Mouse (Mus musculus) brain, embryonic 18.5 days (tissue): ENCODE data around the gene Cacng8.

Experiments used
- DNase-seq: peaks from one replicate; pipeline ENCODE4 v3.0.0-alpha.2; 2012; ENCODE audit warnings: low read depth, low spot score

Cacng8 gene

GRCm38 (mm10) chr7:3390413-3391080 is at the start of gene Cacng8:
Gene Cacng8 (plus strand): TSS chr7:3390683.
- no peak for DNase-seq

GRCm38 (mm10) chr7:3343861-3344260 is 46.6 kb upstream of the Cacng8 start:
- DNase-seq, result no peak

- DNase-seq, result no peak
Measured at GRCm38 (mm10) chr7:3345301-3345700, 45.2 kb upstream of the Cacng8 start.

GRCm38 (mm10) chr7:3347366-3348287 is 42.9 kb upstream of the Cacng8 start:
- DNase-seq, result no peak

- no peak for DNase-seq
Measured at GRCm38 (mm10) chr7:3348326-3348725, 42.2 kb upstream of the Cacng8 start.

- DNase-seq, result no peak
Measured at GRCm38 (mm10) chr7:3349775-3350174, 40.7 kb upstream of the Cacng8 start.

- no peak for DNase-seq
Measured at GRCm38 (mm10) chr7:3351536-3351935, 38.9 kb upstream of the Cacng8 start.

GRCm38 (mm10) chr7:3354850-3355249 is 35.6 kb upstream of the Cacng8 start:
- no peak for DNase-seq

GRCm38 (mm10) chr7:3360678-3361077 is 29.8 kb upstream of the Cacng8 start:
- no peak for DNase-seq

GRCm38 (mm10) chr7:3365547-3366279 is 24.8 kb upstream of the Cacng8 start:
- DNase-seq, result no peak

GRCm38 (mm10) chr7:3366705-3367516 is 23.6 kb upstream of the Cacng8 start:
- no peak for DNase-seq

GRCm38 (mm10) chr7:3367569-3367968 is 22.9 kb upstream of the Cacng8 start:
- no peak for DNase-seq

- DNase-seq, result no peak
Measured at GRCm38 (mm10) chr7:3368311-3368710, 22.2 kb upstream of the Cacng8 start.

GRCm38 (mm10) chr7:3369189-3369588 is 21.3 kb upstream of the Cacng8 start:
- no peak for DNase-seq

- no peak for DNase-seq
Measured at GRCm38 (mm10) chr7:3370407-3370806, 20.1 kb upstream of the Cacng8 start.

GRCm38 (mm10) chr7:3372376-3372775 is 18.1 kb upstream of the Cacng8 start:
- no peak for DNase-seq

GRCm38 (mm10) chr7:3373754-3374153 is 16.7 kb upstream of the Cacng8 start:
- DNase-seq, result no peak

GRCm38 (mm10) chr7:3376831-3377230 is 13.7 kb upstream of the Cacng8 start:
- DNase-seq, result no peak

GRCm38 (mm10) chr7:3382123-3382522 is 8.4 kb upstream of the Cacng8 start:
- no peak for DNase-seq

- DNase-seq, result no peak
Measured at GRCm38 (mm10) chr7:3384807-3385319, 5.6 kb upstream of the Cacng8 start.
